Mouse (Mus musculus): ENCODE measurements around the gene Aaas. TPM values are rescaled to one million over a fixed set of nuclear protein-coding genes. Genes with fewer than 3 reads are reported as not detected.

Aaas gene
- polyA plus RNA-seq, 1 experiment from 2014 or later = 44.7 TPM

GRCm38 (mm10) chr15:102324654-102325473 lies 25.7 kb downstream of the Aaas start:
- no peak for ATAC-seq
- peaks cover 8% of the 10 kb centered on the region for H3K4me1 ChIP-seq (replicated peaks; ENCODE audit: control insufficient read depth, insufficient read depth, low read length)
- no peak overlapping the region for H3K4me3 ChIP-seq (replicated peaks; ENCODE audit: low read length)
- H3K27ac ChIP-seq (ENCODE audit: low read length) = no peak overlapping the region
- H3K4me2 ChIP-seq (ENCODE audit: low read length) = no peak overlapping the region
- H3K27me3 ChIP-seq (replicated peaks; ENCODE audit: control insufficient read depth, insufficient read depth, low read length) = no peaks in the 10 kb centered on the region
- WGBS = 75% methylated on average over 12 of the region's 12 CpGs
- no peaks in the 10 kb centered on the region for H3K9me3 ChIP-seq (ENCODE audit: control insufficient read depth, low read length)
- H3K9ac ChIP-seq (replicated peaks; ENCODE audit: low read depth, low read length) = no peak overlapping the region
- H3K36me3 ChIP-seq (ENCODE audit: control insufficient read depth, insufficient read depth) = peaks cover 6% of the 10 kb centered on the region; the same call in 1 of the 2 replicates

GRCm38 (mm10) chr15:102316263-102316662 lies 34.3 kb downstream of the Aaas start:
- no peaks in the 10 kb centered on the region for H3K36me3 ChIP-seq (ENCODE audit: control insufficient read depth, insufficient read depth)
- ATAC-seq = no peak; the same call in 1 of the 2 replicates

GRCm38 (mm10) chr15:102315292-102315691 lies 35.3 kb downstream of the Aaas start:
- H3K4me1 ChIP-seq (replicated peaks; ENCODE audit: control insufficient read depth, insufficient read depth, low read length) = no peaks in the 10 kb centered on the region
- no peak overlapping the region for H3K27ac ChIP-seq (ENCODE audit: low read length)
- H3K4me3 ChIP-seq (replicated peaks; ENCODE audit: low read length) = no peak overlapping the region
- no peak overlapping the region for H3K9ac ChIP-seq (replicated peaks; ENCODE audit: low read depth, low read length)
- H3K9me3 ChIP-seq (ENCODE audit: control insufficient read depth, low read length) = no peaks in the 10 kb centered on the region
- 89% methylated on average over 8 of the region's 8 CpGs for WGBS
- H3K27me3 ChIP-seq (replicated peaks; ENCODE audit: control insufficient read depth, insufficient read depth, low read length) = no peaks in the 10 kb centered on the region
- H3K36me3 ChIP-seq (ENCODE audit: control insufficient read depth, insufficient read depth) = no peaks in the 10 kb centered on the region
- no peak for ATAC-seq
- no peak overlapping the region for H3K4me2 ChIP-seq (ENCODE audit: low read length)

More at GRCm38 (mm10) chr15:102316263-102316662, 34.3 kb downstream of the Aaas start:
- no peak overlapping the region for H3K27ac ChIP-seq (ENCODE audit: low read length)
- 90% methylated on average over 6 of the region's 6 CpGs for WGBS
- H3K4me3 ChIP-seq (replicated peaks; ENCODE audit: low read length) = no peak overlapping the region
- no peak overlapping the region for H3K9ac ChIP-seq (replicated peaks; ENCODE audit: low read depth, low read length)
- H3K9me3 ChIP-seq (ENCODE audit: control insufficient read depth, low read length) = no peaks in the 10 kb centered on the region
- H3K4me1 ChIP-seq (replicated peaks; ENCODE audit: control insufficient read depth, insufficient read depth, low read length) = no peaks in the 10 kb centered on the region
- H3K27me3 ChIP-seq (replicated peaks; ENCODE audit: control insufficient read depth, insufficient read depth, low read length) = no peaks in the 10 kb centered on the region
- H3K4me2 ChIP-seq (ENCODE audit: low read length) = no peak overlapping the region

GRCm38 (mm10) chr15:102311489-102311888 lies 39.1 kb downstream of the Aaas start:
- Histone ChIP-seq H3K4me2 (ENCODE audit: low read length) (no peak overlapping the region), H3K36me3 (ENCODE audit: control insufficient read depth, insufficient read depth) (no peaks in the 10 kb centered on the region; the same call in 1 of the 2 replicates), H3K4me1 (replicated peaks; ENCODE audit: control insufficient read depth, insufficient read depth, low read length) (no peaks in the 10 kb centered on the region), H3K4me3 (replicated peaks; ENCODE audit: low read length) (no peak overlapping the region), H3K27ac (ENCODE audit: low read length) (no peak overlapping the region), H3K9me3 (ENCODE audit: control insufficient read depth, low read length) (no peaks in the 10 kb centered on the region), H3K9ac (replicated peaks; ENCODE audit: low read depth, low read length) (no peak overlapping the region), H3K27me3 (replicated peaks; ENCODE audit: control insufficient read depth, insufficient read depth, low read length) (no peaks in the 10 kb centered on the region)
- ATAC-seq = no peak

- H3K4me3 ChIP-seq (replicated peaks; ENCODE audit: low read length) = no peak overlapping the region
- 91% methylated on average over 10 of the region's 10 CpGs for WGBS
- H3K36me3 ChIP-seq (ENCODE audit: control insufficient read depth, insufficient read depth) = no peaks in the 10 kb centered on the region; the same call in 1 of the 2 replicates
Measured at GRCm38 (mm10) chr15:102310074-102310845, 40.3 kb downstream of the Aaas start.

GRCm38 (mm10) chr15:102308717-102309116 lies 41.9 kb downstream of the Aaas start:
- H3K4me1 ChIP-seq (replicated peaks; ENCODE audit: control insufficient read depth, insufficient read depth, low read length) = no peaks in the 10 kb centered on the region
- H3K9ac ChIP-seq (replicated peaks; ENCODE audit: low read depth, low read length) = no peak overlapping the region
- no peaks in the 10 kb centered on the region; the same call in 1 of the 2 replicates for H3K36me3 ChIP-seq (ENCODE audit: control insufficient read depth, insufficient read depth)
- H3K27ac ChIP-seq (ENCODE audit: low read length) = no peak overlapping the region
- no peaks in the 10 kb centered on the region for H3K27me3 ChIP-seq (replicated peaks; ENCODE audit: control insufficient read depth, insufficient read depth, low read length)
- whole genome bisulfite sequencing = 89% methylated on average over 9 of the region's 9 CpGs
- ATAC-seq = no peak
- no peak overlapping the region for H3K4me3 ChIP-seq (replicated peaks; ENCODE audit: low read length)
- H3K9me3 ChIP-seq (ENCODE audit: control insufficient read depth, low read length) = no peaks in the 10 kb centered on the region
- H3K4me2 ChIP-seq (ENCODE audit: low read length) = no peak overlapping the region

More at GRCm38 (mm10) chr15:102310074-102310845, 40.3 kb downstream of the Aaas start:
- Histone ChIP-seq H3K27me3 (replicated peaks; ENCODE audit: control insufficient read depth, insufficient read depth, low read length) (no peaks in the 10 kb centered on the region), H3K4me1 (replicated peaks; ENCODE audit: control insufficient read depth, insufficient read depth, low read length) (no peaks in the 10 kb centered on the region), H3K9me3 (ENCODE audit: control insufficient read depth, low read length) (no peaks in the 10 kb centered on the region), H3K27ac (ENCODE audit: low read length) (no peak overlapping the region), H3K4me2 (ENCODE audit: low read length) (no peak overlapping the region), H3K9ac (replicated peaks; ENCODE audit: low read depth, low read length) (no peak overlapping the region)
- ATAC-seq = no peak

- no peaks in the 10 kb centered on the region for H3K36me3 ChIP-seq (ENCODE audit: control insufficient read depth, insufficient read depth)
- H3K9ac ChIP-seq (replicated peaks; ENCODE audit: low read depth, low read length) = no peak overlapping the region
- 97% methylated on average over 6 of the region's 6 CpGs for WGBS
Measured at GRCm38 (mm10) chr15:102302542-102302941, 48.0 kb downstream of the Aaas start.

GRCm38 (mm10) chr15:102296368-102297006 lies 54.1 kb downstream of the Aaas start:
- peak overlapping the region; percentile 50 for H3K4me3 ChIP-seq (replicated peaks; ENCODE audit: low read length)
- H3K4me2 ChIP-seq (ENCODE audit: low read length) = peak overlapping the region; percentile 66
- no peaks in the 10 kb centered on the region for H3K9me3 ChIP-seq (ENCODE audit: control insufficient read depth, low read length)
- 4% methylated on average over 24 of the region's 24 CpGs for WGBS
- no peaks in the 10 kb centered on the region for H3K36me3 ChIP-seq (ENCODE audit: control insufficient read depth, insufficient read depth)
- peak; percentile 43 for ATAC-seq
- peak overlapping the region; percentile 28; the same call in 1 of the 2 replicates for H3K9ac ChIP-seq (replicated peaks; ENCODE audit: low read depth, low read length)
- no peaks in the 10 kb centered on the region for H3K27me3 ChIP-seq (replicated peaks; ENCODE audit: control insufficient read depth, insufficient read depth, low read length)
- H3K4me1 ChIP-seq (replicated peaks; ENCODE audit: control insufficient read depth, insufficient read depth, low read length) = peaks cover 10% of the 10 kb centered on the region
- no peak overlapping the region for H3K27ac ChIP-seq (ENCODE audit: low read length)

More at GRCm38 (mm10) chr15:102302542-102302941, 48.0 kb downstream of the Aaas start:
- H3K27ac ChIP-seq (ENCODE audit: low read length) = no peak overlapping the region
- H3K4me1 ChIP-seq (replicated peaks; ENCODE audit: control insufficient read depth, insufficient read depth, low read length) = no peaks in the 10 kb centered on the region
- no peaks in the 10 kb centered on the region for H3K27me3 ChIP-seq (replicated peaks; ENCODE audit: control insufficient read depth, insufficient read depth, low read length)
- H3K9me3 ChIP-seq (ENCODE audit: control insufficient read depth, low read length) = no peaks in the 10 kb centered on the region
- H3K4me2 ChIP-seq (ENCODE audit: low read length) = no peak overlapping the region
- no peak overlapping the region for H3K4me3 ChIP-seq (replicated peaks; ENCODE audit: low read length)
- no peak for ATAC-seq

Measured in forebrain, embryonic 16.5 days (tissue).